Mouse (Mus musculus) liver, postnatal 0 days (tissue): ENCODE results near the gene Slc25a44. TPM values are rescaled to one million over a fixed set of nuclear protein-coding genes. Genes with fewer than 3 reads are reported as not detected.
"Not testable (repeated sequence)": the region's sequence is repeated elsewhere in the genome, so short reads cannot be mapped to it uniquely, and the experiment has no call there.

Source experiments
- ATAC-seq: fragments of 200-750 bp; cut with Nextera tagmentation; 2 replicates; pipeline ENCODE4 v1.8.0; 2017; ENCODE audit warnings: mild to moderate bottlenecking, moderate library complexity
- DNase-seq: peaks from one replicate; pipeline ENCODE4 v3.0.0-alpha.2; 2016
- H3K27ac ChIP-seq: fragments of 300-500 bp; sonication (generic); 2 replicates; pipeline ENCODE4 v1.5.1; 2014; ENCODE audit warnings: antibody characterized with exemption, moderate library complexity, mild to moderate bottlenecking, low read depth
- H3K27me3 ChIP-seq: fragments of 300-500 bp; sonication (generic); 2 replicates; pipeline ENCODE4 v1.6.1; 2014; ENCODE audit warnings: low read length, control low read depth, mixed read lengths; ENCODE audit not compliant: insufficient read depth
- H3K36me3 ChIP-seq: fragments of 300-500 bp; sonication (generic); replicated peaks from 2 replicates; pipeline ENCODE4 v1.6.1; 2014; ENCODE audit warnings: mild to moderate bottlenecking, control low read depth, low read length, moderate library complexity, mixed read lengths; ENCODE audit not compliant: insufficient read depth
- H3K4me1 ChIP-seq: fragments of 300-500 bp; sonication (generic); 2 replicates; pipeline ENCODE4 v1.6.1; 2014; ENCODE audit warnings: antibody characterized with exemption, mild to moderate bottlenecking, control low read depth; ENCODE audit not compliant: insufficient read depth
- H3K4me2 ChIP-seq: fragments of 300-500 bp; sonication (generic); 2 replicates; pipeline ENCODE4 v1.6.1; 2014; ENCODE audit warnings: low read depth, mild to moderate bottlenecking, low read length, moderate library complexity, mixed read lengths
- H3K4me3 ChIP-seq: fragments of 300-500 bp; sonication (generic); 2 replicates; pipeline ENCODE4 v1.5.1; 2014; ENCODE audit warnings: low read depth, low read length
- H3K9ac ChIP-seq: fragments of 300-500 bp; sonication (generic); replicated peaks from 2 replicates; pipeline ENCODE4 v1.6.1; 2014; ENCODE audit warnings: mild to moderate bottlenecking, moderate library complexity
- H3K9me3 ChIP-seq: fragments of 300-500 bp; sonication (generic); 2 replicates; pipeline ENCODE4 v1.6.1; 2016; ENCODE audit warnings: mild to moderate bottlenecking, control low read depth, low read length, mixed read lengths
- CTCF ChIP-seq: sonication (generic); IDR thresholded peaks from 2 replicates; pipeline ENCODE4 v1.5.1; 2016; ENCODE audit warnings: antibody characterized with exemption, low read depth
- EP300 ChIP-seq: IDR thresholded peaks from 2 replicates; pipeline ENCODE4 v1.6.1; 2016; ENCODE audit warnings: antibody characterized with exemption, low read depth, mild to moderate bottlenecking
- WGBS: fragments of 180-500 bp; shearing (Covaris S2); extraction: QIAGEN DNeasy Blood & Tissue Kit; methylation state at CpG from one replicate; pipeline ENCODE4 v1.1.7; 2014; ENCODE audit not compliant: insufficient replicate concordance; 5-methylcytosine and 5-hydroxymethylcytosine counted together
- polyA plus RNA-seq: library from polyadenylated mRNA; unstranded; fragments of >200 nt; fragmentation: Nextera tagmentation; extraction: Ambion mirVana; gene quantifications from 2 replicates; pipeline ENCODE4 v1.2.1, GENCODE M21; 2015

Gene Slc25a44
- polyA plus RNA-seq, 1 experiment from 2014 or later: 9.0 TPM

DNA sequence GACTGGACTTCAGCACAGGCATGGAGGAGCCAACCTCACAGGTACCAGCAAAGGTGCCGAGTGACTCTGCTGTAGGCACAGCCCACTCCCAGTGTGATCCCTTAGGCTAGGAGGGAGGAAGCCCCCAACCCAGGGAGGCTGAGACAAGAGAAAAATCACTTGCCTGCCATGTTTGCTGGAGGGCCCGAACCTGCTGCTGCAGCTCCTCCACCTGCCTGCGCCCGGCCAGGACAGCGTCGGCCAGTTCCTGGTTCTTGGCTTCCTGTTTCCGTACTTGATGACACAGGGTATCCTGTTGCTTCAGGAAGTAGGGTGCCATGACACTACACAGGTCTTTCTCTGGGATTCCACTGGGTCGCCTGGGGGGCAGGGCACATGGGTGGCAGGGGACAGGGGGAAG, 29.2 kb downstream of the Slc25a44 start:
- DNase-seq (peak; percentile 25), ATAC-seq (peak; percentile 15; the same call in 1 of the 2 replicates)
- Histone ChIP-seq H3K27me3 (no peaks in the 10 kb centered on the region), H3K4me2 (no peak overlapping the region), H3K4me1 (no peaks in the 10 kb centered on the region; the same call in 1 of the 2 replicates), H3K9me3 (no peaks in the 10 kb centered on the region), H3K36me3 (peaks cover 21% of the 10 kb centered on the region), H3K27ac (peak overlapping the region; percentile 39; the same call in 1 of the 2 replicates), H3K4me3 (no peak overlapping the region), H3K9ac (no peak overlapping the region)
- TF ChIP-seq EP300 (no peak), CTCF (no peak)
- 62% methylated on average over 8 of the region's 8 CpGs for WGBS

DNA sequence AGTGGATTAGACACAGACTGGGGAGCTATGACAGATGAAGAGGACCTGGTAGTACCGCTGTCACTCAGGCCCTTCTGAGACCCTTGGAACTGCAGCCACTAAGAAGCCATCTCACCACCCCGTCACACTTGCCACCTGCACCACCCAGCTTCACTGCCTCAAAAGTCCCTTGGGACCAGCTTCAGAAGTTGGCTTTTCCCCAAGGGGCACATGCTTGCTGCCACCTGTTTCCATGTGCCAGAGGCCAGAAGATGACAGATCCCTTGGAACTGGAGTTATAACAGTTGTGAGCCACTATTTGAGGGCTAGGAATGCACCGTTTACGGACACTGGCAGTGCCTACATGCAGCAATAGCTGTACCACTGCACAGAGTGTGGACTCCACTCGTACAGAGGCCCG, 29.7 kb downstream of the Slc25a44 start:
- Histone ChIP-seq H3K9ac (no peak overlapping the region), H3K4me3 (no peak overlapping the region), H3K27me3 (no peaks in the 10 kb centered on the region), H3K4me1 (no peaks in the 10 kb centered on the region; the same call in 1 of the 2 replicates), H3K9me3 (no peaks in the 10 kb centered on the region), H3K27ac (peak overlapping the region; percentile 39), H3K36me3 (peaks cover 24% of the 10 kb centered on the region), H3K4me2 (no peak overlapping the region)
- whole genome bisulfite sequencing: 86% methylated on average over 6 of the region's 6 CpGs
- DNase-seq: peak; percentile 37
- TF ChIP-seq CTCF: no peak
- TF ChIP-seq EP300: no peak
- peak; percentile 33; the same call in 1 of the 2 replicates for ATAC-seq

DNA sequence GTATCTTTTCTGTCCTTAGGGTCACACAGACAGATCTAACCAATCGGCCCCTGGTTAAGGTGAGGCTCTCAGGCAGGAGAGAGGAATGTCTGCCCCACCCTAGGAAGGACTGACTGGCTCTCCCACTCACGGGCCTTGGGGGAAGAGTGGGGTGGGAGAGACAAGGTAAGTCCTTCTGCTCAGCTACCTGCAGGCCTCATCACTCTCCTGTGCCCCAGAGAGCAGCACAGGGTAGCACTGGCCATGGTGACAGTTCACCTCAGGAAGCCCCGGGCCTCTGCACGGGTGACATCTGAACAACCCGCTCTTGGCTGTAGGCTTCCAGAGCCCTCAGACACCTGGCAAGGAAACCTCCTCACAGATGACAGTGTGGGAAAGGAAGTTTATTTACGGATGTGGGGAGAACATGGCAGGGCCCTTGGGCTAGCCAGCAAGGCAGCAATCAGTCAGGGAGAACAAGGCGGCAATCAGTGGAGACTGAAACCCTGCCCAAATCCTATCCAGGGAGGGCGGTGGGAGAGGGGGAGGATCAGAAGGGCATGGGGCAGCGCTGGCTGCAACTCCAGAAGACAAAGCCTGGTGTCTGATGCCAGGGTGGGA, 31.1 kb downstream of the Slc25a44 start:
- Histone ChIP-seq H3K4me3 (no peak overlapping the region), H3K4me2 (no peak overlapping the region), H3K36me3 (peaks cover 16% of the 10 kb centered on the region), H3K9me3 (no peaks in the 10 kb centered on the region), H3K27ac (no peak overlapping the region), H3K4me1 (no peaks in the 10 kb centered on the region; the same call in 1 of the 2 replicates), H3K27me3 (no peaks in the 10 kb centered on the region), H3K9ac (no peak overlapping the region)
- ATAC-seq (no peak), DNase-seq (no peak)
- 87% methylated on average over 9 of the region's 9 CpGs for WGBS
- TF ChIP-seq EP300 (no peak), CTCF (no peak)

DNA sequence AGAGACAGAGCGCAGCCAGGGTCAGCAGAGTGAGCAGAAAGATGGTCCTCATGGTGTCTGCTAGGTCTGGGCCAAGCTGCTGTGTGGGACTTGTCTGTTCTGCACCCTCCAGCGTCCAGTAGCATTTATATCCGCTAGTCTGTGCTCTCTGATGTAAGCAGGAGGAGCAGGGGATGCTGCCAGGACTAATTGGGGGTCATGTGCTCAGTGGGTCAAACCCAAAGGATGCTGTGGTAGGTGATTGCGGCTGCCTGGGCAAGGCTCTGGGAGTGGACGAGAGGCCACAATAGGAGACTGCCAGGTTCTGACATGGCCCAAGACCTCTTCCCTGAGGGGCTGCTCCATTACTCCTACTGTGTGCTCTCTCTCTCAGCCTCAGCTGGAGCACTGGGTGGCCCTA, 40.6 kb downstream of the Slc25a44 start, which contains the start of gene Bglap:
Gene Bglap, minus strand, starts transcription at position 101 of the 400 bp plus-strand sequence.
- H3K36me3 ChIP-seq: no peaks in the 10 kb centered on the region
- TF ChIP-seq EP300 (no peak), CTCF (no peak)
- ATAC-seq: no peak

DNA sequence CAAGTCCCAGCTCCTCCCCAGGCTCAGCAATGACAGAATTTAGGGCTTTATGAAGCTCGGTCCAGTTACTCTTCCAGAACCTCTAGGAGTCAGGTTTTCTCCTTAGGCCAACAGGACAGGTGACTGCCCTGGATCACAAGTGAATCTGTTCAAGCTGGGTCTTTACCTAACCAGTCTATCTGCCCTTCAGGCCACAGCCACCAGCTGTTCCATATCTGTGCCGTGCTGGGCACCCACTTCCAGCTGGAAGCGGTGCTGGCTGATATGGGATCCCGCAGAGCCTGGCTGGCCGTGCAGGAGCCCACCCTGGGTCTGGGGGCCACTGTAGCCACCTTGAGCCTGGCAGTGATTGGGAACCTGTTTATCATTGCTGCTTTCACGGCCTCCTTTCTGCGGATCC, 42.6 kb downstream of the Slc25a44 start:
- H3K27ac ChIP-seq, H3K9me3 ChIP-seq, DNase-seq, H3K9ac ChIP-seq, H3K4me2 ChIP-seq, H3K4me3 ChIP-seq, ATAC-seq, H3K36me3 ChIP-seq, H3K4me1 ChIP-seq, H3K27me3 ChIP-seq: not testable (repeated sequence)
- 34% methylated on average over 2 of the region's 7 CpGs for WGBS

More for the DNA sequence above, 40.6 kb downstream of the Slc25a44 start, which contains the start of gene Bglap:
- no peak for DNase-seq
- no peaks in the 10 kb centered on the region for H3K9me3 ChIP-seq
- no peak within 1 kb of the TSS for H3K4me2 ChIP-seq
- WGBS: 76% methylated on average over 5 of the region's 5 CpGs
- no peak within 1 kb of the TSS for H3K9ac ChIP-seq
- H3K4me3 ChIP-seq: no peak within 1 kb of the TSS
- H3K4me1 ChIP-seq: peaks cover 3% of the 10 kb centered on the region; the same call in 1 of the 2 replicates
- H3K27me3 ChIP-seq: no peaks in the 10 kb centered on the region
- H3K27ac ChIP-seq: no peak within 1 kb of the TSS

DNA sequence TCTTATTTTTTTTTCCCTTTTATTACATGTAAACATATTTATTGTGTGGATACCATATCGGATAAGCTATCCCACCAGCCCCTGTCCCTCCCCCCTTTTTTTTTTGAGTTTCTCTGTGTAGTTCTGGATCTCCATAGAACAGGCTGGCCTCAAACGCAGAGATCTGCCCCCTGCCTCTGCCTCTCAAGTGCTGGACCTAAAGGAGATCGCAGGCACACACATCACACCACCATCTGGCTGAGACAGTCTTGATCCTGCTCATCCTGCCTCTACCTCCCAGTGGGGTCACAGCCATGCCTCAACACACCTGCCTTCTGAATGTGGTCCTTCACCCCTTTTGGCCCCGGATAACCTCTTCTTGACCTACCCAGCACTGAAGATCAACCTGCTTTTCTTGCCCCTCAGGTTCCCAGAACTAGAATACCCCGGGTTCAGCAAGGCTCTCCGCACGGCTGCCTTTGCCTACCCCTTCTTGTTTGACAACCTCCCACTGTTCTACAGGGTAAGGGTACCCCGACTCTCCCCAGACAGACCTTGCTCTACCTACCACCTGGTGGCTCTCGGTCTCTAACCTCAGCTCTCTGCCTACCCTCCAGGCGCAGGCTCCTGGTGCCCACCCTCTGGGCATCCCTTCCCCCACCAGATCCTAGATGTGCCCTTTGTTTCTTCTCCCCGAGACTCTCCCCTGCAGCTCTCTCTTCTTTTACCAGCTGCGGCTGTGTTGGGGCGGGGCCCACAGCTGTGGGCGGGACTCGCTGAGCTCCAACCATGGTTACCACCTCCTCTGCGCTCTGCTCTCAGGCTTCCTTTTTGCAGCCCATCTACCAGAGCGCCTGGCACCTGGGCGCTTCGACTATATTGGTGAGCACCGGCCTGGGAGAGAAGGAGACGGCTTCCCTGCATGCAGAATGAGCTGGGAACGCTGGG, 43.3 kb downstream of the Slc25a44 start:
- not testable (repeated sequence) for H3K4me3 ChIP-seq, H3K27ac ChIP-seq, H3K36me3 ChIP-seq, H3K9ac ChIP-seq, H3K9me3 ChIP-seq, H3K27me3 ChIP-seq, H3K4me1 ChIP-seq
- WGBS: 16% methylated on average over 19 of the region's 22 CpGs
- ATAC-seq: peak; percentile 71
- peak; percentile 67 for DNase-seq
- 0 out of 2 replicates have a peak overlapping the region, but pooled peaks have one; percentile 32 for H3K4me2 ChIP-seq

DNA sequence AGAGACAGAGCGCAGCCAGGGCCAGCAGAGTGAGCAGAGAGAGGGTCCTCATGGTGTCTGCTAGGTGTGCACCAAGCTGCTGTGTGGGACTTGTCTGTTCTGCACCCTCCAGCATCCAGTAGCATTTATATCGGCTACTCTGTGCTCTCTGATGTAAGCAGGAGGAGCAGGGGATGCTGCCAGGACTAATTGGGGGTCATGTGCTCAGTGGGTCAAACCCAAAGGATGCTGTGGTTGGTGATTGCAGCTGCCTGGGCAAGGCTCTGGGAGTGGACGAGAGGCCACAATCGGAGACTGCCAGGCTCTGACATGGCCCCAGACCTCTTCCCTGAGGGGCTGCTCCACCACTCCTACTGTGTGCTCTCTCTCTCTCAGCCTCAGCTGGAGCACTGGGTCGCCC, 46.3 kb downstream of the Slc25a44 start, which contains the start of gene Bglap2:
Gene Bglap2, minus strand, starts transcription at position 101 of the 400 bp plus-strand sequence.
- 68% methylated on average over 4 of the region's 5 CpGs for WGBS
- H3K27me3 ChIP-seq, DNase-seq, H3K4me1 ChIP-seq, H3K9ac ChIP-seq, ATAC-seq, H3K27ac ChIP-seq, H3K4me3 ChIP-seq, H3K36me3 ChIP-seq, H3K9me3 ChIP-seq, H3K4me2 ChIP-seq: not testable (repeated sequence)

DNA sequence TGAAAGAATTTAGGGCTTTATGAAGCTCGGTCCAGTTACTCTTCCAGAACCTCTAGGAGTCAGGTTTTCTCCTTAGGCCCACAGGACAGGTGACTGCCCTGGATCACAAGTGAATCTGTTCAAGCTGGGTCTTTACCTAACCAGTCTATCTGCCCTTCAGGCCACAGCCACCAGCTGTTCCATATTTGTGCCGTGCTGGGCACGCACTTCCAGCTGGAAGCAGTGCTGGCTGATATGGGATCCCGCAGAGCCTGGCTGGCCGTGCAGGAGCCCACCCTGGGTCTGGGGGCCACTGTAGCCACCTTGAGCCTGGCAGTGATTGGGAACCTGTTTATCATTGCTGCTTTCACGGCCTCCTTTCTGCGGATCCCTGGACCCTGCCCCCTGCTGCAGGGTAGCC, 48.3 kb downstream of the Slc25a44 start:
- not testable (repeated sequence) for H3K4me3 ChIP-seq, H3K4me1 ChIP-seq, H3K27ac ChIP-seq, ATAC-seq, DNase-seq, H3K4me2 ChIP-seq, H3K36me3 ChIP-seq, H3K9ac ChIP-seq, H3K27me3 ChIP-seq, H3K9me3 ChIP-seq
- 49% methylated on average over 5 of the region's 7 CpGs for WGBS
